Mouse (Mus musculus): ENCODE data around the gene Ruvbl1.

DNA sequence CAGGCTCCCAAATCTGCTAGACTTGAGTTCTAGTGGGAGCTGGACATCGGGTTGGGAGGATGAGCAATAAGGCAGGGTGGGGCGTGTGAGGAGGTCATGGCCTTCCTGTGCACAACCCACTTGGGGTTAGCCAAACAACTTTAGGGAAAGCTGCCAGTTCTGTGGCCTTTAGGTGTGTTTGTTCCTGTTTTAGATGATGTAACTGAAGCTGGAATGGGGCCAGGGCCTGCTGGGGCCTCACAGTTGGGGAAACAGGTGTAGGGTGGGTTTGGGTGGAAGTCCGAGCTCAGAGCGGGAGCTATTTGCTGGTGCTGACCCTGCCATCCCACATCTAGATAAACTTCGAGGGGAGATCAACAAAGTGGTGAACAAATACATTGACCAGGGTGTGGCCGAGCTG, 20.2 kb downstream of the Ruvbl1 start:
- no peak for TF ChIP-seq CTCF (conservative IDR thresholded peaks at IDR 0.05 in 1 of 2, IDR thresholded peaks at IDR 0.05 in 1 of 2; ENCODE audit: low read depth in 2 of 2, low read length in 2 of 2)
- TF ChIP-seq POLR2A (IDR thresholded peaks at IDR 0.05; ENCODE audit: low read depth, low read length) = no peak
